Mouse (Mus musculus) kidney, embryonic 16.5 days (tissue): Measurements from ENCODE around the gene Maml3. TPM values are rescaled to one million over a fixed set of nuclear protein-coding genes. Genes with fewer than 3 reads are reported as not detected.

ENCODE experiments used
- ATAC-seq: fragments of 200-750 bp; cut with Nextera tagmentation; 2 replicates; pipeline ENCODE4 v1.8.0; 2017; ENCODE audit warnings: moderate TSS enrichment; ENCODE audit not compliant: low FRiP score, low TSS enrichment
- H3K27ac ChIP-seq: fragments of 300-500 bp; sonication (generic); 2 replicates; pipeline ENCODE4 v1.5.1; 2014; ENCODE audit warnings: low read length
- H3K27me3 ChIP-seq: fragments of 300-500 bp; sonication (generic); 2 replicates; pipeline ENCODE4 v1.6.1; 2014; ENCODE audit warnings: low read length, control low read depth, mixed read lengths; ENCODE audit not compliant: insufficient read depth
- H3K36me3 ChIP-seq: fragments of 300-500 bp; sonication (generic); 2 replicates; pipeline ENCODE4 v1.6.1; 2014; ENCODE audit warnings: low read length, control low read depth, mixed read lengths; ENCODE audit not compliant: insufficient read depth
- H3K4me1 ChIP-seq: fragments of 300-500 bp; sonication (generic); 2 replicates; pipeline ENCODE4 v1.6.1; 2014; ENCODE audit warnings: low read length, control low read depth, mixed read lengths; ENCODE audit not compliant: insufficient read depth
- H3K4me2 ChIP-seq: fragments of 300-500 bp; sonication (generic); replicated peaks from 2 replicates; pipeline ENCODE4 v1.6.1; 2014; ENCODE audit warnings: low read depth, low read length
- H3K4me3 ChIP-seq: fragments of 300-500 bp; sonication (generic); 2 replicates; pipeline ENCODE4 v1.5.1; 2014; ENCODE audit warnings: mild to moderate bottlenecking, low read length
- H3K9ac ChIP-seq: fragments of 300-500 bp; sonication (generic); replicated peaks from 2 replicates; pipeline ENCODE4 v1.6.1; 2014; ENCODE audit warnings: low read length
- H3K9me3 ChIP-seq: fragments of 300-500 bp; sonication (generic); 2 replicates; pipeline ENCODE4 v1.6.1; 2016; ENCODE audit warnings: low read length, control low read depth
- WGBS: fragments of 180-500 bp; shearing (Covaris S2); extraction: QIAGEN DNeasy Blood & Tissue Kit; methylation state at CpG from one replicate; pipeline ENCODE4 v1.1.7; 2014; 5-methylcytosine and 5-hydroxymethylcytosine counted together
- polyA plus RNA-seq: library from polyadenylated mRNA; unstranded; fragments of >200 nt; fragmentation: Nextera tagmentation; extraction: Ambion mirVana; gene quantifications from 2 replicates; pipeline ENCODE4 v1.2.1, GENCODE M21; 2015

Gene Maml3
- polyA plus RNA-seq, 1 experiment from 2014 or later = 6.7 TPM

GRCm38 (mm10) chr3:51731949-51732636 lies 372.8 kb downstream of the Maml3 start:
- Histone ChIP-seq H3K9ac (no peak overlapping the region), H3K4me2 (no peak overlapping the region), H3K9me3 (no peaks in the 10 kb centered on the region), H3K4me3 (no peak overlapping the region), H3K27ac (no peak overlapping the region), H3K36me3 (no peaks in the 10 kb centered on the region), H3K4me1 (peaks cover 20% of the 10 kb centered on the region), H3K27me3 (no peaks in the 10 kb centered on the region)
- 90% methylated on average over 16 of the region's 16 CpGs for WGBS
- ATAC-seq = no peak

DNA sequence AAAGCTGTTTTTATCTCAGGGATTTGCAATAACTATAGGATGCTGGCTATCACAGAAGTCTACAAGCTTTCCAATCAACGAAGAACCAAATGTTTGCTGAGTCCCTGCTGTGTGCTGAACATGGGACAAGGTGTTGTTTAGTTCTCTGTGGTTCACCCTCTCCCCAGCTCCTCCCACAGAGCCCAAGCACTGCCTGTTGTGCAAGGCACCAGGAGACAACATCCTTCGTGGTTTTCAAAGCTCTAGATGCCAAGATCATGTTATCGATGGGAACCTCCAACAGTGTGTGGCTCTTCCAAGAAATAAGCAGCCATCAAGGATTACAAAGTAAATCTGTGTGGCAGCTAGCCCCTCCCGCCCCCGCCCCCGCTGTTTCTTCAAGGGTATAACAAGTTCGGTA lies 374.2 kb downstream of the Maml3 start:
- H3K4me3 ChIP-seq = no peak overlapping the region
- H3K27ac ChIP-seq = no peak overlapping the region
- no peak overlapping the region for H3K4me2 ChIP-seq
- H3K9ac ChIP-seq = no peak overlapping the region
- 93% methylated on average over 7 of the region's 7 CpGs for whole genome bisulfite sequencing
- no peaks in the 10 kb centered on the region for H3K9me3 ChIP-seq
- peaks cover 30% of the 10 kb centered on the region for H3K4me1 ChIP-seq
- H3K27me3 ChIP-seq = no peaks in the 10 kb centered on the region
- no peaks in the 10 kb centered on the region for H3K36me3 ChIP-seq
- no peak for ATAC-seq

GRCm38 (mm10) chr3:51729109-51729918 lies 375.6 kb downstream of the Maml3 start:
- H3K27me3 ChIP-seq = no peaks in the 10 kb centered on the region
- H3K9me3 ChIP-seq = no peaks in the 10 kb centered on the region
- ATAC-seq = no peak
- H3K4me3 ChIP-seq = no peak overlapping the region
- no peaks in the 10 kb centered on the region for H3K36me3 ChIP-seq
- no peak overlapping the region for H3K4me2 ChIP-seq
- H3K27ac ChIP-seq = no peak overlapping the region
- 79% methylated on average over 14 of the region's 14 CpGs for WGBS
- no peak overlapping the region for H3K9ac ChIP-seq
- peaks cover 42% of the 10 kb centered on the region for H3K4me1 ChIP-seq

DNA sequence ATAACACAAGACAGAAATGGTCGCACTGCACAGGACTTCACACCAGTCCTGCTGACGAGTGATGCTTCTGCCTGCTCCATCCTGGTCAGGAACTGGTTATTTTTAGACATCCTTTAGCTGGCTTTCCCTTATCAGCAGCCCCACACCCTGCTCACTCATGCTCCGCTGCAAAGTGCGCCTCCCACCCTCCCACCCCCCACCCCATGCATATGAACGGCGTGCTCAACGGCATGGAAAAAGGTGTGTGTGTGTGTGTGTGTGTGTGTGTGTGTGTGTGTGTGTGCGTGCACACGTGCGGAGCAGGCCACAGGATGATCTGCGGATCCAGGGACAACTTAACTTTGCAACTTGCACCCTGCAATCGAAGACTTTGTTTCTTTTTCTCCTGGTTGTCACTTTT lies 376.4 kb downstream of the Maml3 start:
- Histone ChIP-seq H3K27me3 (no peaks in the 10 kb centered on the region), H3K9me3 (no peaks in the 10 kb centered on the region), H3K9ac (no peak overlapping the region), H3K4me3 (no peak overlapping the region), H3K4me2 (no peak overlapping the region), H3K4me1 (peaks cover 51% of the 10 kb centered on the region), H3K36me3 (no peaks in the 10 kb centered on the region), H3K27ac (peak overlapping the region; percentile 20; the same call in 1 of the 2 replicates)
- ATAC-seq = peak; percentile 65
- WGBS = 43% methylated on average over 12 of the region's 12 CpGs

DNA sequence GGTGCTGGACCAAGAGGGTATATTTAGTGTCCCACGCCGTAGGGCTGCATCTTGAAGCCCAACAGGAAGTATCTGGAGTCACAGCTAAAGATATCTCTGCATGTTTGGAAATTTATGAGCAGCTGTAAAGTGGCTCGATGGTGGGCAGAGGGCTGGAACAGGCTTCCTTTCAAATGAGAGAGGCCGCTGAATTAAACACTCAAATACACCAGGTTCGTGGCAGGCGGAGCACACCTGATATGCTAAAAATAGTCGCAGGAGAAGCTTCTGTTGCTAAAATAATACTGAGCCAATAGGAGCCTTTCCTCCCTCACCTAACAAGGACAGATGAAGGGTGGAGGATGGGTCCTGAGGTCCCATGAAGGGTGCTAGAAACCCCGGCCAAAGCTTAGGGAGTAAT lies 376.9 kb downstream of the Maml3 start:
- no peak overlapping the region for H3K4me2 ChIP-seq
- no peaks in the 10 kb centered on the region for H3K27me3 ChIP-seq
- peaks cover 52% of the 10 kb centered on the region for H3K4me1 ChIP-seq
- no peaks in the 10 kb centered on the region for H3K9me3 ChIP-seq
- WGBS = 11% methylated on average over 8 of the region's 8 CpGs
- H3K27ac ChIP-seq = peak overlapping the region; percentile 72
- 0 out of 2 replicates have a peak, but pooled peaks have one; percentile 41 for ATAC-seq
- no peaks in the 10 kb centered on the region for H3K36me3 ChIP-seq
- H3K4me3 ChIP-seq = no peak overlapping the region
- no peak overlapping the region for H3K9ac ChIP-seq

- WGBS = 45% methylated on average over 3 of the region's 3 CpGs
- no peaks in the 10 kb centered on the region for H3K27me3 ChIP-seq
- peak overlapping the region; percentile 72 for H3K27ac ChIP-seq
- H3K9ac ChIP-seq = no peak overlapping the region
- H3K9me3 ChIP-seq = no peaks in the 10 kb centered on the region
- no peaks in the 10 kb centered on the region for H3K36me3 ChIP-seq
- peaks cover 52% of the 10 kb centered on the region for H3K4me1 ChIP-seq
- no peak overlapping the region for H3K4me2 ChIP-seq
- ATAC-seq = no peak
- H3K4me3 ChIP-seq = no peak overlapping the region
Observed at GRCm38 (mm10) chr3:51727487-51727886, 377.4 kb downstream of the Maml3 start.

DNA sequence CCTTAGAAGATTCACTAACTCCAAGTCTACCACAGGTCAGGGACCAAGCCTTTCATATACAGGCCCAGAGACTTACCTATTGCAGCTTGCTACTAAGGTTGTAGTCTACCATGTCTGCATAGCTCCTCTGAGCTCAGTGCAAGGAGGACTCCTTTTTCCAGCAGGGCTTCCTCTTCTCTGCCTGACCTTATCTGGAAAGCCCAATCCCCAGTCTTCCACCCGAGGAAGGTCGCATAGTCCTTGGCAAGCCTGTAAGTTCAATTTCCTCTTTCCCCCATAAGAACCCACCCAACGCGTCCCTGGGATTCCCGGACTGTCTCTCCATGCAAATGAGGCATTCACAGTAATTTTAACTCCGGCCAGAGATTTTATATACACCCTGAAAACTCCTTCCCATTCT lies 378.6 kb downstream of the Maml3 start:
- Histone ChIP-seq H3K4me3 (no peak overlapping the region), H3K4me1 (peaks cover 52% of the 10 kb centered on the region), H3K36me3 (no peaks in the 10 kb centered on the region), H3K9me3 (no peaks in the 10 kb centered on the region), H3K27ac (no peak overlapping the region), H3K4me2 (no peak overlapping the region), H3K9ac (no peak overlapping the region), H3K27me3 (no peaks in the 10 kb centered on the region)
- 79% methylated on average over 6 of the region's 6 CpGs for WGBS
- ATAC-seq = no peak

DNA sequence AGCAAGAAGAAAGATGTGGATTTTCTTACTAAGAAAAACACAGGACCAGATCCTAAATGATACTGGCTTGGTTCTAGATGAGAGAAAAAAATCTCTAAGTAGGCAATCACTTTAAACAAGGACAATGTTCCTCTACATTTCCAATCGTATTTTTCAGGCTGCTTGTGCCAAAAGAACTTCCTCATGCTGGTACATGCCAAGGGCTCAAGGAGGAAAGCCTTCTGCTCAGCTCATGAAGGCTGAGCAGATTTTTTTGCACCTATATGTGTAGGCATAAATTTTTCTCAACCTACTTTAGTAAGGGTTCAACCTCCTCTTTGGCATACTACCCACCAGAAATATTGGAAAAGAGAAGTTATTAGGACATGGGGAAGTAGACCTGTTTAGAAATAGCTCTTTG lies 384.9 kb downstream of the Maml3 start:
- H3K27ac ChIP-seq = peak overlapping the region; percentile 13; the same call in 1 of the 2 replicates
- H3K4me1 ChIP-seq = peaks cover 38% of the 10 kb centered on the region
- no peak overlapping the region for H3K9ac ChIP-seq
- H3K36me3 ChIP-seq = no peaks in the 10 kb centered on the region
- H3K4me2 ChIP-seq = no peak overlapping the region
- H3K27me3 ChIP-seq = no peaks in the 10 kb centered on the region
- 48% methylated on average over 1 of the region's 1 CpGs for WGBS
- no peaks in the 10 kb centered on the region for H3K9me3 ChIP-seq
- ATAC-seq = no peak
- no peak overlapping the region for H3K4me3 ChIP-seq

DNA sequence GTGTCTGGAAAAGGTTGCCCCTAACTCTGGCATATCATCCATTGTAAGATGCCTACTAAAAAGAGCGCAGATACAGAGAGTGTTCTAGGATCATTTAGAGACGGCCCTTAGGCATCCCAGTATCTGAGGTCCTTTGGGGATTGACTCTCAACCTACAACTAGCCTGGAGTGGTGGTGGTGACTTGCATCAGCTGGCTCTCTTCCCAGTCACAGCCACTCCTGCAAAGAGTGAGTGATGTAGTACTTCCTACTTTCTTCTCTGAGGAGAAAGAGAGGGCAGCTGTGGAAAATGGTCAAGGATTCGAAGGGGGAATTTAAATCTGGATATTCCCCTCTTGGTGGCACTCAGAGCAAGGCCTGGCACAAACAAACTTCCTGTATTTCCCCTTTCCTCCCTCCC lies 385.5 kb downstream of the Maml3 start:
- Histone ChIP-seq H3K9ac (no peak overlapping the region), H3K27ac (peak overlapping the region; percentile 12; the same call in 1 of the 2 replicates), H3K9me3 (no peaks in the 10 kb centered on the region), H3K27me3 (no peaks in the 10 kb centered on the region), H3K4me2 (no peak overlapping the region), H3K4me3 (no peak overlapping the region), H3K36me3 (no peaks in the 10 kb centered on the region), H3K4me1 (peaks cover 38% of the 10 kb centered on the region)
- ATAC-seq = no peak
- 59% methylated on average over 3 of the region's 3 CpGs for WGBS

DNA sequence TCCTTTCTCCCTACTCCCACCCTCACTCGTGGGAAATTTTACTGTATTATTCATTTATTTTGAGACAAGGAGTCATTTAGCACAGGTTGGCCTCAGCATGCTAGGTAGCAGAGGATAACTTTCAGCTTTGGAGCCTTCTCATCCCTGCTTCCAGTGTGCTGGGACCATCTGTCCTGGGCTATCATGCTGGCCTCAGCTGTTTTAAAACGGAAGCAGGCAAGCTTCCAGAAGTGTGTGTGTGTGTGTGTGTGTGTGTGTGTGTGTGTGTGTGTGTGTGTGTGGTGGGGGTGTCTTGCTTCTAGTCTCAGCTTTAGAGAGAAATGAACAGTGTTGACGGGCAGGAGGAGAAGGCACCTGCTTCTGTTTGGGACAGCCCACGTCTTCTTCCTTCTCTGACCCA lies 387.0 kb downstream of the Maml3 start:
- ATAC-seq = no peak
- peak overlapping the region; percentile 69 for H3K27ac ChIP-seq

More for the DNA sequence above, 387.0 kb downstream of the Maml3 start:
- Histone ChIP-seq H3K9me3 (no peaks in the 10 kb centered on the region), H3K4me2 (no peak overlapping the region), H3K27me3 (no peaks in the 10 kb centered on the region), H3K9ac (no peak overlapping the region), H3K36me3 (no peaks in the 10 kb centered on the region), H3K4me3 (no peak overlapping the region), H3K4me1 (peaks cover 38% of the 10 kb centered on the region)
- 45% methylated on average over 4 of the region's 4 CpGs for WGBS
